Mouse (Mus musculus) intestine, postnatal 0 days (tissue): ENCODE results near the gene Cntn4. TPM values are rescaled to one million over a fixed set of nuclear protein-coding genes. Genes with fewer than 3 reads are reported as not detected.

Experiments
- ATAC-seq: fragments of 200-750 bp; cut with Nextera tagmentation; 2 replicates; pipeline ENCODE4 v1.8.0; 2017; ENCODE audit warnings: mild to moderate bottlenecking, moderate TSS enrichment, moderate library complexity
- H3K27ac ChIP-seq: fragments of 300-500 bp; sonication (generic); 2 replicates; pipeline ENCODE4 v1.5.1; 2014; ENCODE audit warnings: mild to moderate bottlenecking, low read depth, low read length, moderate library complexity
- H3K27me3 ChIP-seq: fragments of 300-500 bp; sonication (generic); replicated peaks from 2 replicates; pipeline ENCODE4 v1.6.1; 2014; ENCODE audit warnings: low read length, mixed read lengths; ENCODE audit not compliant: control insufficient read depth, insufficient read depth
- H3K36me3 ChIP-seq: fragments of 300-500 bp; sonication (generic); 2 replicates; pipeline ENCODE4 v1.6.1; 2014; ENCODE audit warnings: mild to moderate bottlenecking, moderate library complexity; ENCODE audit not compliant: control insufficient read depth, insufficient read depth
- H3K4me1 ChIP-seq: fragments of 300-500 bp; sonication (generic); replicated peaks from 2 replicates; pipeline ENCODE4 v1.6.1; 2014; ENCODE audit warnings: antibody characterized with exemption, low read length, mixed read lengths; ENCODE audit not compliant: control insufficient read depth, insufficient read depth
- H3K4me2 ChIP-seq: fragments of 300-500 bp; sonication (generic); replicated peaks from 2 replicates; pipeline ENCODE4 v1.6.1; 2014; ENCODE audit warnings: low read depth, mild to moderate bottlenecking, moderate library complexity
- H3K4me3 ChIP-seq: fragments of 300-500 bp; sonication (generic); 2 replicates; pipeline ENCODE4 v1.5.1; 2014; ENCODE audit warnings: low read depth, low read length
- H3K9ac ChIP-seq: fragments of 300-500 bp; sonication (generic); 2 replicates; pipeline ENCODE4 v1.6.1; 2014; ENCODE audit warnings: mild to moderate bottlenecking, low read depth, low read length
- H3K9me3 ChIP-seq: fragments of 300-500 bp; sonication (generic); 2 replicates; pipeline ENCODE4 v1.6.1; 2016; ENCODE audit warnings: mixed run types; ENCODE audit not compliant: control insufficient read depth
- CTCF ChIP-seq: sonication (generic); IDR thresholded peaks from 2 replicates; pipeline ENCODE4 v1.5.1; 2016; ENCODE audit warnings: low read depth, mild to moderate bottlenecking, control low read depth, antibody characterized with exemption, moderate library complexity
- WGBS: fragments of 180-500 bp; shearing (Covaris S2); extraction: QIAGEN DNeasy Blood & Tissue Kit; methylation state at CpG from one replicate; pipeline ENCODE4 v1.1.7; 2014; 5-methylcytosine and 5-hydroxymethylcytosine counted together
- polyA plus RNA-seq: library from polyadenylated mRNA; unstranded; fragments of >200 nt; fragmentation: Nextera tagmentation; extraction: Ambion mirVana; gene quantifications from 2 replicates; pipeline ENCODE4 v1.2.1, GENCODE M21; 2015

Cntn4 gene
- polyA plus RNA-seq, 1 experiment from 2014 or later = 0.08 TPM

GRCm38 (mm10) chr6:106328987-106329386 is 651.5 kb downstream of the Cntn4 start:
- Histone ChIP-seq H3K9ac (no peak overlapping the region), H3K4me2 (no peak overlapping the region), H3K27me3 (no peaks in the 10 kb centered on the region), H3K9me3 (no peaks in the 10 kb centered on the region), H3K4me3 (no peak overlapping the region), H3K36me3 (no peaks in the 10 kb centered on the region), H3K27ac (no peak overlapping the region), H3K4me1 (no peaks in the 10 kb centered on the region)
- no peak for ATAC-seq
- WGBS = 52% methylated on average over 1 of the region's 1 CpGs
- peak; percentile 50 for TF ChIP-seq CTCF

- H3K9me3 ChIP-seq = no peaks in the 10 kb centered on the region
- no peaks in the 10 kb centered on the region for H3K36me3 ChIP-seq
- no peak overlapping the region for H3K9ac ChIP-seq
- H3K27me3 ChIP-seq = no peaks in the 10 kb centered on the region
- TF ChIP-seq CTCF = peak; percentile 48
- H3K4me3 ChIP-seq = no peak overlapping the region
- whole genome bisulfite sequencing = 79% methylated on average over 1 of the region's 1 CpGs
- no peak overlapping the region for H3K4me2 ChIP-seq
- no peaks in the 10 kb centered on the region for H3K4me1 ChIP-seq
- no peak for ATAC-seq
- H3K27ac ChIP-seq = no peak overlapping the region
Observed at GRCm38 (mm10) chr6:106329636-106330035, 652.2 kb downstream of the Cntn4 start.

- Histone ChIP-seq H3K4me3 (no peak overlapping the region), H3K9ac (no peak overlapping the region), H3K36me3 (no peaks in the 10 kb centered on the region), H3K27me3 (no peaks in the 10 kb centered on the region), H3K4me1 (no peaks in the 10 kb centered on the region), H3K9me3 (no peaks in the 10 kb centered on the region), H3K27ac (no peak overlapping the region), H3K4me2 (no peak overlapping the region)
- no peak for ATAC-seq
- WGBS = 75% methylated on average over 3 of the region's 3 CpGs
- no peak for TF ChIP-seq CTCF
Observed at GRCm38 (mm10) chr6:106332466-106332865, 655.0 kb downstream of the Cntn4 start.

GRCm38 (mm10) chr6:106332933-106333332 is 655.5 kb downstream of the Cntn4 start:
- H3K4me1 ChIP-seq = no peaks in the 10 kb centered on the region
- no peak overlapping the region for H3K9ac ChIP-seq
- no peaks in the 10 kb centered on the region for H3K36me3 ChIP-seq
- no peak overlapping the region for H3K4me2 ChIP-seq
- no peak overlapping the region for H3K27ac ChIP-seq
- H3K4me3 ChIP-seq = no peak overlapping the region
- 82% methylated on average over 1 of the region's 1 CpGs for whole genome bisulfite sequencing
- TF ChIP-seq CTCF = no peak
- no peaks in the 10 kb centered on the region for H3K27me3 ChIP-seq
- no peak for ATAC-seq
- no peaks in the 10 kb centered on the region for H3K9me3 ChIP-seq

GRCm38 (mm10) chr6:106335066-106335465 is 657.6 kb downstream of the Cntn4 start:
- Histone ChIP-seq H3K9ac (no peak overlapping the region), H3K36me3 (no peaks in the 10 kb centered on the region), H3K4me3 (no peak overlapping the region), H3K27me3 (no peaks in the 10 kb centered on the region), H3K4me2 (no peak overlapping the region), H3K4me1 (no peaks in the 10 kb centered on the region), H3K9me3 (no peaks in the 10 kb centered on the region), H3K27ac (no peak overlapping the region)
- no peak for TF ChIP-seq CTCF
- WGBS = 66% methylated on average over 1 of the region's 1 CpGs
- no peak for ATAC-seq

GRCm38 (mm10) chr6:106336805-106337204 is 659.3 kb downstream of the Cntn4 start:
- H3K4me2 ChIP-seq = no peak overlapping the region
- 79% methylated on average over 3 of the region's 3 CpGs for WGBS
- no peak for TF ChIP-seq CTCF
- H3K4me1 ChIP-seq = no peaks in the 10 kb centered on the region
- no peaks in the 10 kb centered on the region for H3K36me3 ChIP-seq
- ATAC-seq = no peak
- 0 out of 2 replicates have a peak, but pooled peaks cover 2% of the 10 kb centered on the region for H3K9me3 ChIP-seq
- no peak overlapping the region for H3K9ac ChIP-seq
- no peak overlapping the region for H3K4me3 ChIP-seq
- H3K27me3 ChIP-seq = no peaks in the 10 kb centered on the region
- no peak overlapping the region for H3K27ac ChIP-seq

- H3K9ac ChIP-seq = no peak overlapping the region
- H3K27ac ChIP-seq = no peak overlapping the region
- no peak overlapping the region for H3K4me2 ChIP-seq
- H3K36me3 ChIP-seq = no peaks in the 10 kb centered on the region
- H3K9me3 ChIP-seq = 0 out of 2 replicates have a peak, but pooled peaks cover 2% of the 10 kb centered on the region
- no peak for TF ChIP-seq CTCF
- no peaks in the 10 kb centered on the region for H3K27me3 ChIP-seq
- ATAC-seq = no peak
- no peak overlapping the region for H3K4me3 ChIP-seq
- H3K4me1 ChIP-seq = no peaks in the 10 kb centered on the region
Observed at GRCm38 (mm10) chr6:106337829-106338228, 660.4 kb downstream of the Cntn4 start.
